In genomic region chr13:99238217-99239160, GRCm38 (mm10) we compare ENCODE assay signal across 9 mouse cellular contexts. TPM values are rescaled to one million over a fixed set of nuclear protein-coding genes. Genes with fewer than 3 reads are reported as not detected.
DNase-seq lines count a peak whose midpoint lies in the region; ATAC-seq and TF ChIP-seq lines count a peak whose summit lies in the region.
"Had no signal": no experiment of that assay in that cellular context is flagged by ENCODE, and none has a peak within 500 bp of the region (broad histone marks: within the 10 kb centered on the region; RNA-seq: fewer than 3 reads in every experiment).

No protein-coding gene starts in this region.

- no peak overlapping the region for H3K9ac ChIP-seq in hindbrain, embryonic 14.5 days
- H3K9ac ChIP-seq in limb, embryonic 12.5 days (replicated peaks) = no peak overlapping the region
- H3K9ac ChIP-seq in midbrain, embryonic 16.5 days (ENCODE audit: low read depth, low read length) = no peak overlapping the region

- intact Hi-C loops in gastrocnemius, adult 2 months (cut with DNase I) = loop anchor here (2.0 kb wide), 1 partner anchor 48 kb away; no protein-coding TSS in a partner anchor

- H3K27ac ChIP-seq in gastrocnemius, adult 2 months = peak overlapping the region; percentile 86
- H3K27ac ChIP-seq in hindbrain, embryonic 14.5 days = peak overlapping the region; percentile 38
- peak overlapping the region; percentile 66 for H3K27ac ChIP-seq in limb, embryonic 12.5 days
- H3K27ac ChIP-seq in midbrain, embryonic 16.5 days (ENCODE audit: low read length) = peak overlapping the region; percentile 41; the same call in 1 of the 2 replicates

- DNase-seq in spleen, postnatal 36 days (ENCODE audit: low spot score in 2 of 2) = peak; percentile 19 to 31
- DNase-seq in spleen, postnatal 10 days (ENCODE audit: low spot score in 2 of 2) = no peak
- peak; percentile 82 for DNase-seq in gastrocnemius, adult 2 months
- no peak for DNase-seq in hindbrain, embryonic 14.5 days (ENCODE audit: low spot score)
- DNase-seq in ovary, postnatal 14 days (ENCODE audit: low spot score) = no peak

- WGBS in hindbrain, embryonic 14.5 days = 61% methylated on average over 10 of the region's 10 CpGs
- 58% methylated on average over 10 of the region's 10 CpGs for WGBS in limb, embryonic 12.5 days
- 69% methylated on average over 10 of the region's 10 CpGs for WGBS in midbrain, embryonic 16.5 days

- TF ChIP-seq CTCF in gastrocnemius, adult 2 months (IDR thresholded peaks at IDR 0.05) = no peak

- H3K4me3 ChIP-seq in gastrocnemius, adult 2 months = peak overlapping the region; percentile 47
- H3K4me3 ChIP-seq in hindbrain, embryonic 14.5 days (replicated peaks; ENCODE audit: low read length) = no peak overlapping the region
- no peak overlapping the region for H3K4me3 ChIP-seq in limb, embryonic 12.5 days (replicated peaks)
- no peak overlapping the region for H3K4me3 ChIP-seq in midbrain, embryonic 16.5 days (ENCODE audit: low read depth, low read length)
- H3K4me3 ChIP-seq: megakaryocyte, embryonic 14.5 days had no signal

- 0 out of 2 replicates have a peak, but pooled peaks have one; percentile 27 for ATAC-seq in hindbrain, embryonic 14.5 days (ENCODE audit: low FRiP score)
- no peak for ATAC-seq in limb, embryonic 12.5 days (ENCODE audit: insufficient number of reproducible peaks, insufficient read depth, low FRiP score, low TSS enrichment, low read depth)
- peak; percentile 47; the same call in 1 of the 2 replicates for ATAC-seq in midbrain, embryonic 16.5 days
- no peak for ATAC-seq in activated CD4-positive, CD25-positive, alpha-beta regulatory T cell, adult 4 months

- peaks cover 23% of the 10 kb centered on the region; the same call in 1 of the 2 replicates for H3K4me1 ChIP-seq in hindbrain, embryonic 14.5 days (replicated peaks; ENCODE audit: control insufficient read depth, insufficient read depth, low read length)
- H3K4me1 ChIP-seq in limb, embryonic 12.5 days (replicated peaks) = peaks cover 33% of the 10 kb centered on the region
- H3K4me1 ChIP-seq in midbrain, embryonic 16.5 days (ENCODE audit: control insufficient read depth, insufficient read depth, low read length) = 0 out of 2 replicates have a peak, but pooled peaks cover 4% of the 10 kb centered on the region

- H3K9me3 ChIP-seq in hindbrain, embryonic 14.5 days (ENCODE audit: control insufficient read depth, low read length) = no peaks in the 10 kb centered on the region
- no peaks in the 10 kb centered on the region for H3K9me3 ChIP-seq in limb, embryonic 12.5 days
- H3K9me3 ChIP-seq in midbrain, embryonic 16.5 days (replicated peaks; ENCODE audit: control insufficient read depth, low read length, poor library complexity, severe bottlenecking) = no peaks in the 10 kb centered on the region

- H3K36me3 ChIP-seq in hindbrain, embryonic 14.5 days (replicated peaks; ENCODE audit: control insufficient read depth, insufficient read depth) = no peaks in the 10 kb centered on the region
- H3K36me3 ChIP-seq in limb, embryonic 12.5 days = no peaks in the 10 kb centered on the region
- no peaks in the 10 kb centered on the region for H3K36me3 ChIP-seq in midbrain, embryonic 16.5 days (ENCODE audit: control insufficient read depth, insufficient read depth, low read length)

- H3K27me3 ChIP-seq in hindbrain, embryonic 14.5 days (ENCODE audit: control insufficient read depth, insufficient read depth, low read length) = no peaks in the 10 kb centered on the region
- no peaks in the 10 kb centered on the region for H3K27me3 ChIP-seq in limb, embryonic 12.5 days
- no peaks in the 10 kb centered on the region for H3K27me3 ChIP-seq in midbrain, embryonic 16.5 days (ENCODE audit: control insufficient read depth, insufficient read depth, low read depth, low read length)

- no peak overlapping the region for H3K4me2 ChIP-seq in hindbrain, embryonic 14.5 days (replicated peaks)
- H3K4me2 ChIP-seq in limb, embryonic 12.5 days = no peak overlapping the region
- no peak overlapping the region for H3K4me2 ChIP-seq in midbrain, embryonic 16.5 days (ENCODE audit: low read length)

RNA-seq across cellular contexts. Expression of gene Zfp366, which starts 53.9 kb away (rescaled TPM):
- 1 to 10 TPM; 3.1 to 7.8 TPM for total RNA-seq in gastrocnemius, adult 2 months (2021)
- 0.78 and 1.3 TPM in 2 replicates for polyA plus RNA-seq in hindbrain, embryonic 14.5 days (2014; fragmentation: Nextera tagmentation; extraction: Ambion mirVana)
- 0.38 and 0.49 TPM in 2 replicates for polyA plus RNA-seq in limb, embryonic 12.5 days (2016; fragmentation: Nextera tagmentation; extraction: Ambion mirVana)
- polyA plus RNA-seq in midbrain, embryonic 16.5 days (2015; fragmentation: Nextera tagmentation; extraction: Ambion mirVana) = 0.73 and 0.85 TPM in 2 replicates
- not detected for polyA plus RNA-seq in activated CD4-positive, CD25-positive, alpha-beta regulatory T cell, adult 4 months (2017; shearing (Covaris generic))

Comparison
In these comparisons a context has a peak if more than half of its experiments do, and no peak if none do; other contexts are left out.
1. DNase-seq: peak in spleen, postnatal 36 days (2 of 2) and gastrocnemius, adult 2 months (single experiment); none in spleen, postnatal 10 days (0 of 2), hindbrain, embryonic 14.5 days (single experiment) and ovary, postnatal 14 days (single experiment).
2. ATAC-seq: peak in hindbrain, embryonic 14.5 days (single experiment) and midbrain, embryonic 16.5 days (single experiment); none in limb, embryonic 12.5 days (single experiment) and activated CD4-positive, CD25-positive, alpha-beta regulatory T cell, adult 4 months (single experiment).
3. Peak in every context shown above with its lines, with median percentiles within 50 percentile points of each other: H3K27ac ChIP-seq.